Mouse (Mus musculus) liver, embryonic 14.5 days (tissue): ENCODE data around the gene Rbp2.

Source experiments
- CTCF ChIP-seq: IDR thresholded peaks from 2 replicates; pipeline ENCODE4 v1.5.1; 2016; ENCODE audit warnings: antibody characterized with exemption, low read depth, control low read depth
- EP300 ChIP-seq: IDR thresholded peaks from 2 replicates; pipeline ENCODE4 v1.6.1; 2016; ENCODE audit warnings: antibody characterized with exemption, low read depth

DNA sequence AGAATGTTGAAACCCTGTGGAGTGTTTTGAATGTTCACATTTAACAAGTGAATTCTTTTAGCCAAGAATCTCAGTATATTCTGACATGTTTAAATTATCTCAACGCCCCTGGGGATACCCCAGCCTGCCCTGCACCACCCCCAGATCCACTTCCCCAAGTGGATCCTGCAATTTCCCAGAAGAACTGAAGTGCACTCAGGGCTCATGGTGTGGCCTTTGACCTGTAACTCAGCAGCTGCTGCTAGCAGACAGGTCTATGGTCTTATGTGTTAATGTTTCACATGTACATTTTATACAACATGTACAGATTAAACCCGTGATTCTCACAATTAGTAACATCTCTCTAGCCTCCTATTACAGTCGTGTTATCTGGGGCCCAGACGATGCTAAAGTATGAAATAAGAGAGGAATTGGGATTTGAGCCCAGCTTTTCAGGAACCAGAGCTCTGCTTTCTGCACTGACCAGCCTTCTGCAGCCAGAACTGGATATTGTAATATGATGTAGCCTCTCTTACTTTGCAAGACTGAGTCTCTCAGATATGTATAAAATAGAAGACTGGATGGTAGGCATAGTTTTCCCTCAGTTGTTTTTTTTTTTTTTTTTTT is 48.9 kb downstream of the Rbp2 start:
- no peak for TF ChIP-seq CTCF
- TF ChIP-seq EP300, result no peak
